Mouse (Mus musculus) kidney, postnatal 14 days (tissue): Measurements from ENCODE around the gene Pcsk4.

ENCODE experiments used
- DNase-seq: peaks from one replicate; pipeline ENCODE4 v3.0.0; 2022; ENCODE audit warnings: mixed read lengths

The Pcsk4 gene

DNA sequence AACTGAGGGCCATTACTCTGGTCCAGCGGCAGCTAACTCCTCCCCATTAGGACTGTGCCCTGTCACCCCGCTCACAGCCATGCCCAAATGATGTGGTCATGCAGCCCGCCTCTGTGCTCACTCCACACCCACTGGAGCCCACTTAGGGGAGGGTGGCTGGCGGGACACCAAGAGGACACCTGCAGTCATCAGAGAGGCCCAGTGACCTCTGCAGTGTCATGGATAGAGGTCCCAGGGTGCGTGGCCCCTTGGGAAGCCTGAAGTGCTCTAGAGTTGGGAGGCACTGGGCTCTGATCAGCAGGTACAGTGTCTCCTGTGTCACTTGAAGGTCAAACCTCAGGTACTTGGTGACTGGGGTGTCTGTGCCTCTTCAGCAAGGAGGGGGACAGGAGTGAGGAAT, 32.5 kb downstream of the Pcsk4 start:
- no peak for DNase-seq

DNA sequence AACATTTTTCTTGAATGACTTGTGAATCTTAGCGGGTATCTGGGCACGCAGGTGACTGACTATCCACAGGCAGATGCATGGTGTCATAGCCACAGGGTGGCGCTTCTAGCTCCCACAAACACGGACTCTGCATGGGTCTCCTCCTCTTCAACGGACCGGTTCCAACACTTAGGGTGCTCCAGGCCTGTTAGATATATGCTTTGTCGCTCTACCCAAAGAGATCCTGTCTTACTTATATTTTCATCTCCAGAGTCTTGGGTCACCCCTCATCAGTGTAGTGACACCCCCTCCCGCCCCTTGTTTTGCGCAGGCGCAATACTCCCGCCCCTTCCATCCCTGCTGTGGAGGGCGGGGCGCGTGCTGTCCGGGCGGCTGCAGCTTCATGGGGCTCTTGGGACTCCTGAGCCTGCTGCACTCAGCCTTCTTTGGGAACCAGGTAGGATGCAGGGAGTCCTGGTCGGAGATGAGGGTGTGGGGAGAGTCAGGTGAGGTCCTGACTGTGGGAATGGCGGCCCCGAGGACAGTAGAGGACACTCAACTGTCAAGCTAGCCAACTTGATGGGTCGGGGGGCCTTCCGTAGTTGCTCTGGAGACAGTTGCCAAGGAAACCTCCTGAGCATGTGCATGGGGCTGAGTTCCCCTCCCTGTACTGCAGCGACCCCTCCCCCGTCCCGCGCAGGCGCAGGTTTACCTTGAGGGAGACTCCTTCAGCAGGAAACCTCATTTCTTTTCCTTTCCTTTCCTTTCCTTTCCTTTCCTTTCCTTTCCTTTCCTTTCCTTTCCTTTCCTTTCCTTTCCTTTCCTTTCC, 33.5 kb downstream of the Pcsk4 start, which contains the start of gene Apc2:
Apc2 (plus strand) TSS at position 360 of the 808 bp plus-strand sequence.
- DNase-seq = peak; percentile 82

DNA sequence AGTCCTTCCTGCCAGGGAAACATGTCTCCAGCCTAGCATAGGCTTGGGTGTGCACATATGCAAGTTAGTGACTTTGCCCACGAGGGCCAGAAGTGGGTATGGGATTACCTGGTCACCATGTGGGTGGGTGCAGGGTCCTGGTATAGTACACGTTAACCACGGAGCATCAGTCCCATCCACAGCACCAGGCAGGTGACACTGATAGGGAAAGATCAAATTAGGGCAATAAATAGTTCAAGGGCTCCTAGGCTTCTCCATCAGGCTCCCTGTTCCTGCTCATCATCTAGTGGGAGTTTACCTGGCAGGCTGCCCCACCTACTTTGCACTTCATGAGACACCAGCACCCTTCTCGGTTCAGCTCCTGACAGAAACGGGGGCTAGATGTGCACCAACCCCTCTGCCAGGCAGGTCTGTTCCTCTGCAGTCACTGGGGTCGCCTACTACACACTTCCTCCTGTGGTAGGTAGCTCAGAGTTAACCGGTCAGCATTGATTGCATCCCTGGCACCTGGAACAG, 34.5 kb downstream of the Pcsk4 start:
- no peak for DNase-seq

DNA sequence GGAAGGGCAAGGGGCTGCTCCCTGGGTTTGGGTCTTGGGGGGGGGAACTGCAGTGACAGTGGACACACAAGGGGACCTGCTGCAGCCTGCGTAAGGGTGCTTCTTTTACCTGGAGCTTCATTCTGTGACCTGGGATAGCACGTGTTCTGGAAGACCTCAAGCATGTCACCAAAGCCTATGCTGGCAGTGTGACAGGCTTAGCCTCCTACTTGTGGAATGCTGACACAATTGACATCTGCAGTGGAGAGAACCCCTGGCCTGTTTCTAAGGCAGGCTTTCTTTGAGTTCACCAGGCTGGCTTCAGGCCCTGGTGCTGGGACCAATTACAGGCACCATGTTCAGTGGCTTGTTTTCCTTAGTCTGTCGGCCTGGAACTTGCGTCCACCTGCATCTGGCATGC, 35.0 kb downstream of the Pcsk4 start:
- DNase-seq = no peak

DNA sequence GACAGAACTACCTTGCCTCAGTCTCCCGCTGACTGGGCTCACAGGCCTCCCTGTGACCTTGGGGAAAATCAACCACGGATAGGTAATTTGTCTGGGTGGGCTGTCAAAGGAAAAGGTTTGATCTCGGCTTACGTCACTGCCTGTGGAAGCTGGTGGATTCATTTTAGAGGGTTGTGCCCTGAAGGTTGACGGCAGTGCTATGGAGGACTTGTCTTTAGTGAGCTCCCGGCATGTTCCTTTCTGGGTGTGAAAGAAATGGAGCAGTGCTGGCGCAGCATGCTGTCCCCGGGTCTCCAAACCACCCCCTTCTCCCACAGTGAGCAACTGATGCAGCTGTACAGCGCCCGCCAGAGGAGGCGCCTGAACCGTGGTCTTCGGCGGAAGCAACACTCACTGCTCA, 36.0 kb downstream of the Pcsk4 start:
- no peak for DNase-seq

DNA sequence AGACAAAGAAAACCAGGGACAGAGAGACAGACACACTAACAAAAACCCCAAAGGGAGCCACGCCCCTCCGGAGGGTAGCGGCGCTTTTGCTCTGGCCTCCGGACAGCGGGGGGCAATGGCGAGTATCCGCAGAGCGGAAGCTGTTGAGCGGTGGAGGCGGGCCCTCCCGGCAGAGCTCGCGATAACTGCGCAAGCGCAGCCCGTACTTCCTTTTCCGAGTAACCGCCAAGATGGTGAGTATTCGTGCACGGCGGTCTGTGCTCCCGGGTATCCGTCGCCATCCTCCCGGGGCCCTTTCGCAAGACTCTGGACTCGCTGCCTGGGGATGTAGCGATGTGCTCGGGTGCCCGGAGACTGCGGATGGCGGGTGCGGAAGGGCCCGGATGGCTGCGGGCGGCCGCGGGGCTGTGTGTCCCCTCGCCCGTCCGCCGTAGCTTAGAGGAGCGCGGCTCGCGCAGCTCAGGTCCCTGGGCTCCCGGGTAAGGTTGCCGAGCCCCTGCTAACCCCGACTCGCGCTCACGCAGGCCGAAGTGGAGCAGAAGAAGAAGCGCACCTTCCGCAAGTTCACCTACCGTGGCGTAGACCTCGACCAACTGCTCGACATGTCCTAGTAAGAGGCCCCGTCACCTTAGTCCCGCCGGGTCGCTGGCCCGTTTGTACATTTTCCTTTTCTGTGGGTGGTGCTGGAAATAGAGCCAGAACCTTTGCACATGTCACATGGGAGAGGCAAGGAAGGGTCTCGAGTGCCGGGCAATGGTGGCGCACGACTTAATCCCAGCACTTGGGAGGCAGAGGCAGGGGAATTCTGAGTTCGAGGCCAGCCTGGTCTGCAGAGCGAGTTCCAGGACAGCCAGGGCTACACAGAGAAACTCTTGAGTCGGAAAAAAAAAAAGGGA, 36.8 kb downstream of the Pcsk4 start, which contains the start of gene Rps15:
Rps15 (plus strand) TSS at position 203 of the 896 bp plus-strand sequence.
- DNase-seq = peak; percentile 97

DNA sequence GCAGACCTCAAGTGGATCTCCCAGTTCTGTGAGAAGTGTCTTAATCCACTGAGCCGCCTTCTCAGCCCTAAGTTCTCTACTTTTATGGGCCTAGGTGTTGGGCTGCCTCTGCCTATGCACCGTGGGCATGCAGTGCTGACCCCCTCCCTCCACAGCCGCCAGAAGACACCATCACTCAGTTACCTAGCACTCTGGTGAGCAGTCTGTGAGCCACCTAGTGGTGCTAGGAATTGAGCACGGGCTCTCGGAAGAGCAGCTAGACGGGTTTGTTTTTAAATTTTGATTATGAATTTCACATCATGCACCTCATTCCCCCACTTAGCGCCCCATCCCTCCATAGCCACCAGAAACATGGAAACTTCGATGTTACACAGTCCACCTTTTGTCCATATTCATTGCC, 40.6 kb downstream of the Pcsk4 start:
- DNase-seq = no peak

DNA sequence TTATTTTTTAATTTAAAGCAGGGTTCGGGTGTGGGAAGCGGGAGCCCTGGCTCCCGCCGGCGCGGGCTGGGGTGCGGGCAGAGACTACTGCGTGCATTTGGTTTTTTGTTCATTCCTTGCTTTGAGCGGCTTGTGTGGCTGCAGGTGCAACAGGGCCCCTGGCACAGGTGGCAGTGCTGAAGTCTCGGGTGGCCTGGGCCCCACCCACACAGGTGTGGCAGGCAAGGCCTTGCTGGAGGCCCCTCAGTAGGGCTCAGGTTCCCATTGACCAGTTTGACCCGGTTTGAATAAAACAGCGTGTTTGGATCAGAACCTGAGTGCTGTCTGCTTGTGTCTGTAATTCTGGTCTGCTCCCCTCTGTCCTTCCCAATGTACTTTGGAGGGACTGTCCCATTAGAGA, 41.2 kb downstream of the Pcsk4 start:
- DNase-seq = no peak

DNA sequence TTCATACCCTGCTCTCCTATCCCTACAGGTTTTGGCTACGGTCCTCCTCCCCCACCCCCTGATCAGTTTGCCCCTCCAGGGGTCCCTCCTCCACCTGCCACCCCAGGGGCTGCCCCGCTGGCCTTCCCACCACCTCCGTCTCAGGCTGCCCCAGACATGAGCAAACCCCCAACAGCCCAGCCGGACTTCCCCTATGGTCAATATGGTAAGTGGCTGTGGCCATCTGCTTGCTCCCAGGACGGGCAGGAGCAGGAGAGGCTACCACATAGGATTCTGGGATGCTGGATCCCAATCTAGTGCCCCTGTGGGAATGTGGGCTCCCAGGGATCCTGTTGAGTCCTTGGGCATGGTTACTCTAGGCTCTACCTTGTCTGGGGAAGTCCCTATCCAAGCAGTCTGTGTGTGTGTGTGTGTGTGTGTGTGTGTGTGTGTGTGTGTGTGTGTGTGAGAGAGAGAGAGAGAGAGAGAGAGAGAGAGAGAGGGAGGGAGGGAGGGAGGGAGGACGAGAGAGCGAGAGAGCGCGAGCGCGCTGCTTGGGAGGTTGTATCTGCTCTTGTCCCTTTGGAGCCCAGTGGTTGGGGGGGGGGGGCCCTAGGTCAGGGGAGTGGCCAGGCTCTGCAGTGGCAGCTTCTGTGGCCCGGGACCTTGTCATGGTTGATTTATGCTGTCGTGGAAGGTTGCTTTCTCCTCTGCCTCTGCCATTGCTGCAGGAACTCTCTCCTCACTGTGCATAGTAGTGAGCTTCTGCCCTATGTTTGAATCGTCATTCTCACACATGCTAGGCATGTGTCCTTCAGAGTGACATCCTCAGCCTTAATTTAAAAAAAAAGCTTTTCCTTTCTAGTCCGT, 43.9 kb downstream of the Pcsk4 start:
- no peak for DNase-seq

DNA sequence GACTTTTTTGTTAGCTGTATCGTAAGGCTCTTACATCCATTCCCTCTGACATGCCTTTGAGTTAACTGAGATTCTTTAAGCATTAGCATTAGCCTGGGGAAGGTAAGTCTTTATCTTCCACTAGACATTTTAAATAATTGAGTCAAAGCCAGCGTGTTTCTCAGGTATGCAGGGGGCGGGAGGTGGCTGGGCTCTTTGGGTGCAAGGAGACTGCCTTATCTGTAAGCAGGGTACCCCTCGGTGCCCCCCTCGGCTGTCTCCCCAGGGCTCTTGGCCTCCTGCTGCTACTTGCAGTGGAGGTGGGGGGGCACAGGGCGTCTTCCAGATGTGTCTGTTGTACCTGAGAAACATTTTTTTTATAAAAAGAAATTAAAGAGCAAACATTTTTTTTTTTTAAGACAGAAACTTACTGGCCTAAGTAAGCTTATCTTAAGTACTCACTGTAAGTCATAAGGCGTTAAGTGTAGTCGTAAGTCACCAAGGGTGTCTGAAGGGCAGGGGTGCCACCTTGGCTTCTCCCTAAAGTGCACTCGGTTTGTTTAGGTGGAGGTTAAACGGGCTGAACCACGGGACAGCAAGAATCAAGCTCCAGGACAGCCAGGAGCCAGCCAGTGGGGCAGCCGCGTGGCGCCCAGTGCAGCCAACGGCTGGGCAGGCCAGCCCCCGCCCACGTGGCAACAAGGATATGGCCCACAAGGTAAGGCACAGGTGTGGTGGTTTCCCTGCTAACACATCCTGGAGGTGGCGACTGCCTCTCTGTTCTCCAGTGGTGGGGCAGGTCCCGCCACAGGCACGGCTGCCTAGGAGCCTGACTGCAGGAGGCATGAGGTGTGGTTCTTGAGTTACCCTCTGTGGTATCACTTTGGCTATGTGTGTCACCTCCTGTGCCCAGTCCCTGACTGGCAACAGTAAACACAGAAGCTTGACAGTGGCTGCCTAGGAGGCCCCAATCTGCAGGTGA, 46.5 kb downstream of the Pcsk4 start:
- DNase-seq = no peak

DNA sequence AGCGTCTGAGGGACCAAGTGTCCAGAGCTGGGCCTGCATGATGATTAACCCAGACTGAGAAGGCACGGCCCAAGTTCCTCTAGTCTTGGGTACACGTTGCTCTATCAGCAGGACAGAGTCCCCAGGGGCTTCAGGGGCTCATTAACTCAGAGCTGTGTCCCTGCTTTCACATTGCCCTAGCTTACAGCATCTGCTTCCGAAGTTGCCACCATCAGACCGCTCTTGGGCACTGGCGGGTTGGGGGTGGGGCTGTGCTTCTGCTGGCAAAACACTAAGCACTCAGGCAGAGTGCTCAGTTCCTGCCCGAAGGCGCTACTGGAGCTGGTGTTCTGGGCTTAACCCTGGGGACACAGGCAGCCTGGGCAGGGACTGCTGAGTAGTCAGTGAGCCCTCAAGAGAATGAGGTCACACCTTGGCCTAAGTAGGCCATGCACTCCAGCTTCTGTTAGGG, 47.4 kb downstream of the Pcsk4 start:
- DNase-seq = peak; percentile 77

DNA sequence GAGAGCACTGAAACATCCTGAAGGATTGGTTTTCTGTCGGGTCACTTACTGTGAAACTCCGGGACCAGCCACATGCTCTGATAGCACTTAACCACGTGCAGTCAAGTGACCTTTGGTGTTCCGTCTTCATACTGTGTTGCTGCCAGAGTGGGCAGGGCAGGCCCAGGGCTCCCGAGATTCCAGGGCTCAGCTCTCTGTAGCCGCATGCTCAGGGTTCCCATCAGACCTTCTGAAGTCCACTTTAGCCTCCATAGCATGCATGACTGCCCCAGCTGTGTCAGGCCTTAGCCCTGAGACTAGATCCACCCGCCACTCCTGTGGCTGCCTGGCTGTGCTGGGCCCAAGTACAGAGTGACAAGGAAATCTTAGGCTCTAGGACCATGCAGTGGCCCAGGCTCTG, 48.0 kb downstream of the Pcsk4 start:
- peak; percentile 89 for DNase-seq

DNA sequence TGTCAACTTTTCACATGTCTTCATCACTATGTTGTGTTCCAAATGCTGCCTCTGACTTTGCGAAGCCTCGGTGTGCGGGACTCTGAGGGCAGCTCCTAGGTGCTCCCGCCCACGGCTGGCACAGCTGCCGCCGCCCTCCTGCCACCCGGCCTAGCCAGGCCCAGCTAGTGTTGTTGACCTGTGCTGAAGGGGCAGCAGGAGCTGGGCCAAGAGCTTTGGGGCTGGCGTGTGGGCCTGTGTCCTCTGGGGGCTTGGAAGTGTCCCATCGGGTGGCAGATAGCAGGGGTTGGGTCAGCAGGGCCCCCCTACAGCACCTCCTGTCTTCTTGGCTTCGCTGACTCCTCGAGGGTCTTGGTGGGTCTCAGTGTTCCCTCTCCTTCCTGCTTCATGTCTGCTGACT, 50.0 kb downstream of the Pcsk4 start:
- no peak for DNase-seq

DNA sequence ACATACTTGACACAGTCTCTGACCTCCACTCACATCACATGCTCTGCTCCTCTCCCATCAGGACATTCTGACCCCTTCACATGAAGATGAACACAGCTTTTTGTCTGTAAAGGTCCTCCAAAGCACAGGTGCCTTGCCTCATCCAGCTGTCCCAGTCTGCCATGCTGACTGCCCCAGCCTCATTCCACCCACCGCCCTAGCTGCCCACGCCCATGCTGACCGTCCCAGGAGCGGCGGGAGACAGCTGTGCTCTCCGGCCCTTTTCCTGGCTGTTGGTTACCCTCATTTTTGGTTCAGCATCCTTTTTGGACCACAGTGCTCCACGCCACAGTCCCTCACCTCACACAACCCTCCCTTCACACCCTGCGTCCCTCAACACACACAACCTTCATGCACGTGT, 50.9 kb downstream of the Pcsk4 start:
- no peak for DNase-seq

DNA sequence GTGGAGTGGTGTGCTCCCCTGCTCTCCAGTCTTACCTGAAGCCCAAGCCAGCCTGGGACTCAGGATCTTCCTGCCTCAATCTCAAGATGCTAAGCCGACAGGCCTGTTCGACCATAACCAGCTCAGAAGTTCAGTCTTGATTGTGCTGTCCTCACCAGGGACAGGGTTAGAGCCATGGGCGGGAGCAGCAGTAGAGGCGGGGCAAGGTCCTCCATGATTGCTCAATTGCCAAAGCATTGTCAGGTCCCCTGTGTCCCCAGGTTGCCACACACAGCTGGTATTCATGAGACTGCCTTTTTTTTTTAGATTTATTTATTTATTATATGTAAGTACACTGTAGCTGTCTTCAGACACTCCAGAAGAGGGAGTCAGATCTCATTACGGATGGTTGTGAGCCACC, 53.1 kb downstream of the Pcsk4 start:
- no peak for DNase-seq

DNA sequence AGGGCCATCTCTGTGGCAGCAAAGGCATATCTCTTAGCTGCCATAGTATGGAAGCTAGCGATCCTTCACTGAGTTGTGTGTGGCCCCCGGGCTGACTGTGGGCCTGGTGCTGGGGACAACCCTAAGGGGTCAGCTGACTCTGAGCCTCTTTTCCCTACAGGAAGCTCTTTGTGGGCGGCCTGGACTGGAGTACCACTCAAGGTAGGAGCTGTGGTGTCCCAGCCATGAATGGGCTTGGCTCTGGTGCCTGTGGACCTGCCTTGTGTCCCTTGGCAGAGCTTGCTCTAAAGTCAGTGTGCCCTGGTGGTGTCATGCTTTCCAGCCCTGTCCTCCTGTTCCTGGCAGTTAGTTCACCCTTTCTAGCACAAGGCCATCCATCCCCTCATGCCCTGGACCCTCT, 55.5 kb downstream of the Pcsk4 start:
- no peak for DNase-seq

DNA sequence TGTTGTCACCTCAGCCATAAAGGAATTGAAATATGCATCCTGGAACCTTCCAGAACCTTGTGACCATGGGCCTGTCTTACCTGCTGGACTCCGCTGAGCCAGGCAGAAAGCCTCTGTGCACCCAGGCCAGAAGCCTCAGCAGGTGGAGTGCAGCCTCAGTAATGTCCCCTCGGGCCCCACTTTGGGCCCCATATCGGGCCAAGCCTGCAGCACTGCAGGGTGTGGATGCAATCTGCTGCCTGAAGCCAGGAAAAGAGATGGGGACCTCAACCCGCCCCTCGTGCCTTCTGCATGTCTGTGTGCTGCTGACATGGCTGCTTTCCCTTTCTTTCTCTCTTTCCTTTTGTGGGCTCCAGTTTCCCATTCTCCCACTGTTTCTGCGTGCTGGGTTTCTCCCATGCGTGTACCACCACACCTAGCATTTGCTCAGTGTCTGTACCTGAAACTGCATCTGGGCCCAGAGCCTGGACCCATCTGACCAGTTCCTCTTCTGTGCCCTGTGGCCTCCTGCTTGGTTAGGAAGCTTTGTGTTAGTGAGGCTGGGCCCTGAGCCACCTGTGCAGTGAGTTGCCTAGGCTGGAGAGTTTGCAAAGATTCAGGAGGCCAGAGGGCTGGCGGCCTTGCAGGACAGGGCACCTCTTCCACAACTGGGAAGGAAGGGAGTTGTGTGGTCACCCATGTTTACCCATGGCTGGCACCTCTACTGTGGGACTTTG, 57.3 kb downstream of the Pcsk4 start:
- no peak for DNase-seq
